Mouse (Mus musculus) ES-Bruce4 (cell line): ENCODE data around the gene Alcam.

Source experiments
- CTCF ChIP-seq: IDR thresholded peaks from one replicate; pipeline ENCODE4 v1.8.1; 2011; ENCODE audit warnings: low read depth, low read length
- POLR2A ChIP-seq: IDR thresholded peaks from one replicate; pipeline ENCODE4 v1.8.1; 2011; ENCODE audit warnings: low read length; ENCODE audit not compliant: insufficient read depth

DNA sequence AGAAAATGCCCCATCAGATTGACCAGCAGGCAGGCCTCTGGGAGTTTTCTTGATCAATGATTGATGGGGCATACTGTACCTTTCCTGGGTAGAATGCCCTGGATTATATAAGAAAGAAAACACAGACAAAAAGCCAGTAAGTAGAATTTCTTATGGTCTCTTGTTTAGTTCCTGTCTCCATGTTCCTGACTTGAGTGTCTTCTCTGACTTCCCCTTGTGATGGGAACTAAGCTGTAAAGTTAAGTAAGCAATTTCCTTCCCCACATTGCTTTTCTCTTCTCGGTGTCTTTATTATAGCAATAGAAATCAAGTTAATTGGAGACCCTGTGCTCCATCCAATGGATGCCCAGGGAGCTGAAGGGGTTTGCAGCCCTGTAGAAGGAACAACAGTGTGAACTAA lies 36.7 kb upstream of the Alcam start:
- TF ChIP-seq POLR2A: no peak
- no peak for TF ChIP-seq CTCF
